Mouse (Mus musculus): ENCODE data around the gene Hpcal1. TPM values are rescaled to one million over a fixed set of nuclear protein-coding genes. Genes with fewer than 3 reads are reported as not detected.

Hpcal1 gene
- polyA plus RNA-seq, 1 experiment from 2014 or later = 55.5 TPM

GRCm38 (mm10) chr12:17736859-17737577, 46.4 kb downstream of the Hpcal1 start:
- Histone ChIP-seq H3K4me1 (peaks cover 56% of the 10 kb centered on the region), H3K27me3 (no peaks in the 10 kb centered on the region), H3K36me3 (no peaks in the 10 kb centered on the region), H3K4me2 (no peak overlapping the region), H3K27ac (no peak overlapping the region), H3K9ac (no peak overlapping the region), H3K9me3 (replicated peaks) (no peaks in the 10 kb centered on the region), H3K4me3 (replicated peaks) (no peak overlapping the region)
- WGBS = 81% methylated on average over 10 of the region's 10 CpGs
- ATAC-seq (replicated peaks; ENCODE audit: low FRiP score) = no peak

GRCm38 (mm10) chr12:17737808-17738207, 47.2 kb downstream of the Hpcal1 start:
- Histone ChIP-seq H3K27me3 (no peaks in the 10 kb centered on the region), H3K27ac (no peak overlapping the region; the same call in 1 of the 2 replicates), H3K4me3 (replicated peaks) (no peak overlapping the region), H3K36me3 (no peaks in the 10 kb centered on the region), H3K4me2 (no peak overlapping the region), H3K9ac (no peak overlapping the region), H3K4me1 (peaks cover 56% of the 10 kb centered on the region), H3K9me3 (replicated peaks) (no peaks in the 10 kb centered on the region)
- no peak for ATAC-seq (replicated peaks; ENCODE audit: low FRiP score)
- WGBS = 92% methylated on average over 3 of the region's 3 CpGs

GRCm38 (mm10) chr12:17738473-17738872, 47.8 kb downstream of the Hpcal1 start:
- Histone ChIP-seq H3K27me3 (no peaks in the 10 kb centered on the region), H3K4me3 (replicated peaks) (no peak overlapping the region), H3K4me1 (peaks cover 53% of the 10 kb centered on the region), H3K27ac (no peak overlapping the region), H3K36me3 (no peaks in the 10 kb centered on the region), H3K9me3 (replicated peaks) (no peaks in the 10 kb centered on the region), H3K9ac (no peak overlapping the region), H3K4me2 (no peak overlapping the region)
- no peak for ATAC-seq (replicated peaks; ENCODE audit: low FRiP score)
- 44% methylated on average over 6 of the region's 6 CpGs for WGBS

DNA sequence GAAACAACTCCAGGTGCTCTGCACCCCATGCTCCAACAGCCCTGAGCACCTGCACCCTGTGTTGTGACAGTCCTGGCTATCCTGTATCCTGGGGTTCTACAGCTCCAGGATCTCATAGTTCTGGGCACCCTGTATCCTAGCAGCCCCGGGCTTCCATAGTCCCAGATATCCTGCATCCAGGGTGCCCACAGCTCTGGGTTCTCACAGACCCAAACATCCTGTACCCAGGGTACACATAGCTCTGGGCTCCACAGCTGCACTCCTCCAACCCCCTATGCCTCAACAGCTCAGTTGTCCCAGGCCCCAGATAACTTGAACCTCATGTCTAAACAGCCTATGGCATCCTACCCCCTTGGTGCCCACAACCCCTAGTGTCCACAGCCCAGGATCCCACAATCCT, 49.6 kb downstream of the Hpcal1 start:
- WGBS = 91% methylated on average over 1 of the region's 1 CpGs
- Histone ChIP-seq H3K4me2 (no peak overlapping the region), H3K4me3 (replicated peaks) (no peak overlapping the region), H3K27ac (no peak overlapping the region), H3K27me3 (no peaks in the 10 kb centered on the region), H3K9me3 (replicated peaks) (no peaks in the 10 kb centered on the region), H3K36me3 (no peaks in the 10 kb centered on the region), H3K9ac (no peak overlapping the region), H3K4me1 (peaks cover 36% of the 10 kb centered on the region)
- ATAC-seq (replicated peaks; ENCODE audit: low FRiP score) = no peak

- ATAC-seq (replicated peaks; ENCODE audit: low FRiP score) = 0 out of 2 replicates have a peak, but pooled peaks have one; percentile 10
- Histone ChIP-seq H3K4me2 (no peak overlapping the region), H3K36me3 (no peaks in the 10 kb centered on the region), H3K27ac (0 out of 2 replicates have a peak overlapping the region, but pooled peaks have one; percentile 14), H3K27me3 (no peaks in the 10 kb centered on the region), H3K4me1 (peaks cover 51% of the 10 kb centered on the region), H3K9ac (no peak overlapping the region), H3K4me3 (replicated peaks) (no peak overlapping the region), H3K9me3 (replicated peaks) (no peaks in the 10 kb centered on the region)
- 65% methylated on average over 17 of the region's 17 CpGs for WGBS
Observed at GRCm38 (mm10) chr12:17741637-17742364, 51.1 kb downstream of the Hpcal1 start.

- peaks cover 53% of the 10 kb centered on the region for H3K4me1 ChIP-seq
- H3K9ac ChIP-seq = no peak overlapping the region
- no peaks in the 10 kb centered on the region for H3K27me3 ChIP-seq
- 70% methylated on average over 11 of the region's 11 CpGs for WGBS
- no peaks in the 10 kb centered on the region for H3K36me3 ChIP-seq
- no peak overlapping the region for H3K4me3 ChIP-seq (replicated peaks)
- H3K9me3 ChIP-seq (replicated peaks) = no peaks in the 10 kb centered on the region
- no peak for ATAC-seq (replicated peaks; ENCODE audit: low FRiP score)
- peak overlapping the region; percentile 14; the same call in 1 of the 2 replicates for H3K27ac ChIP-seq
- no peak overlapping the region for H3K4me2 ChIP-seq
Observed at GRCm38 (mm10) chr12:17742571-17743321, 52.1 kb downstream of the Hpcal1 start.

- Histone ChIP-seq H3K4me1 (peaks cover 65% of the 10 kb centered on the region), H3K27me3 (no peaks in the 10 kb centered on the region), H3K36me3 (no peaks in the 10 kb centered on the region), H3K4me2 (no peak overlapping the region), H3K9me3 (replicated peaks) (no peaks in the 10 kb centered on the region), H3K27ac (no peak overlapping the region), H3K9ac (no peak overlapping the region), H3K4me3 (replicated peaks) (no peak overlapping the region)
- ATAC-seq (replicated peaks; ENCODE audit: low FRiP score) = no peak
- 81% methylated on average over 7 of the region's 7 CpGs for WGBS
Observed at GRCm38 (mm10) chr12:17745431-17745830, 54.8 kb downstream of the Hpcal1 start.

GRCm38 (mm10) chr12:17746725-17747124, 56.1 kb downstream of the Hpcal1 start:
- WGBS = 21% methylated on average over 3 of the region's 3 CpGs
- H3K9ac ChIP-seq = no peak overlapping the region
- H3K4me3 ChIP-seq (replicated peaks) = no peak overlapping the region
- no peaks in the 10 kb centered on the region for H3K36me3 ChIP-seq
- H3K4me1 ChIP-seq = peaks cover 67% of the 10 kb centered on the region
- ATAC-seq (replicated peaks; ENCODE audit: low FRiP score) = 0 out of 2 replicates have a peak, but pooled peaks have one; percentile 33
- no peak overlapping the region for H3K4me2 ChIP-seq
- no peaks in the 10 kb centered on the region for H3K9me3 ChIP-seq (replicated peaks)
- H3K27ac ChIP-seq = 0 out of 2 replicates have a peak overlapping the region, but pooled peaks have one; percentile 34
- no peaks in the 10 kb centered on the region for H3K27me3 ChIP-seq

GRCm38 (mm10) chr12:17747191-17748154, 56.8 kb downstream of the Hpcal1 start:
- Histone ChIP-seq H3K9ac (no peak overlapping the region), H3K9me3 (replicated peaks) (no peaks in the 10 kb centered on the region), H3K4me3 (replicated peaks) (no peak overlapping the region), H3K4me2 (no peak overlapping the region), H3K27ac (no peak overlapping the region), H3K4me1 (peaks cover 60% of the 10 kb centered on the region), H3K36me3 (no peaks in the 10 kb centered on the region), H3K27me3 (no peaks in the 10 kb centered on the region)
- ATAC-seq (replicated peaks; ENCODE audit: low FRiP score) = peak; percentile 40; the same call in 1 of the 2 replicates
- 36% methylated on average over 10 of the region's 10 CpGs for WGBS

- WGBS = 38% methylated on average over 4 of the region's 4 CpGs
- H3K27me3 ChIP-seq = no peaks in the 10 kb centered on the region
- no peaks in the 10 kb centered on the region for H3K36me3 ChIP-seq
- no peak overlapping the region for H3K27ac ChIP-seq
- no peak overlapping the region for H3K4me2 ChIP-seq
- H3K9me3 ChIP-seq (replicated peaks) = no peaks in the 10 kb centered on the region
- H3K4me1 ChIP-seq = peaks cover 53% of the 10 kb centered on the region
- H3K4me3 ChIP-seq (replicated peaks) = no peak overlapping the region
- no peak for ATAC-seq (replicated peaks; ENCODE audit: low FRiP score)
- no peak overlapping the region for H3K9ac ChIP-seq
Observed at GRCm38 (mm10) chr12:17748155-17748529, 57.5 kb downstream of the Hpcal1 start.

DNA sequence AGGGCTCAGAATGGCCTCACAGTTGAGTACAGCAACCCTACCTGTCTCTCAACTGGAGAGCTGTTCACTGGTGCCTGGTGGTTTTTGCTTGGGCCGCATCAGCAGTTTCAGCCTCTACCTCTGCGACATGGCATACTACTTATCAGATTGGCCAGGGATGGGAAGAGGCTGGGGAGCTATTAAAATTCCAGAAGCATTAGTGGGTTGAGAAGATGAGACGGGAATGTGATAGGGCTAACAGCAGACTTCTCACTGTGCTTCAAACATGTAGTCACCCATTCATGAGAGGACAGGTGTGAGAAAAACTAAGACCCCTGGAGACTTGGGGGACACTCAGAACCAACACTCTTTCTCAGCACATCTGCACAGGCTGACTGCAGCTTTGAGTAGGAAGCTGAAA, 59.1 kb downstream of the Hpcal1 start:
- WGBS = 64% methylated on average over 3 of the region's 3 CpGs
- Histone ChIP-seq H3K4me1 (peaks cover 54% of the 10 kb centered on the region), H3K9ac (no peak overlapping the region), H3K9me3 (replicated peaks) (no peaks in the 10 kb centered on the region), H3K27me3 (no peaks in the 10 kb centered on the region), H3K36me3 (no peaks in the 10 kb centered on the region), H3K4me2 (no peak overlapping the region), H3K4me3 (replicated peaks) (no peak overlapping the region), H3K27ac (peak overlapping the region; percentile 51; the same call in 1 of the 2 replicates)
- ATAC-seq (replicated peaks; ENCODE audit: low FRiP score) = no peak

Measured in kidney, embryonic 15.5 days (tissue).